ENCODE assay signal across 7 mouse cellular contexts in genomic region chr1:36547981-36548598, GRCm38 (mm10). TPM values are rescaled to one million over a fixed set of nuclear protein-coding genes. Genes with fewer than 3 reads are reported as not detected.
DNase-seq lines count a peak whose midpoint lies in the region; ATAC-seq and TF ChIP-seq lines count a peak whose summit lies in the region.

No protein-coding gene starts in this region.

- no peaks in the 10 kb centered on the region for H3K27me3 ChIP-seq in lung, embryonic 15.5 days
- H3K27me3 ChIP-seq in stomach, embryonic 16.5 days (ENCODE audit: control insufficient read depth, insufficient read depth, low read length) = no peaks in the 10 kb centered on the region

- no peaks in the 10 kb centered on the region for H3K9me3 ChIP-seq in lung, embryonic 15.5 days
- H3K9me3 ChIP-seq in stomach, embryonic 16.5 days (replicated peaks; ENCODE audit: control insufficient read depth, low read length) = no peaks in the 10 kb centered on the region

- 35% methylated on average over 9 of the region's 9 CpGs for WGBS in lung, adult 2 months
- 24% methylated on average over 9 of the region's 9 CpGs for WGBS in lung, embryonic 15.5 days
- WGBS in stomach, embryonic 16.5 days = 36% methylated on average over 9 of the region's 9 CpGs

- peak overlapping the region; percentile 36; the same call in 1 of the 2 replicates for H3K27ac ChIP-seq in embryonic fibroblast, embryonic 13.5 days (ENCODE audit: insufficient read depth, low read length)
- H3K27ac ChIP-seq in lung, embryonic 15.5 days = peak overlapping the region; percentile 78
- peak overlapping the region; percentile 74; the same call in 1 of the 2 replicates for H3K27ac ChIP-seq in stomach, embryonic 16.5 days (ENCODE audit: low read length)

- no peak for TF ChIP-seq POLR2A in lung, adult 2 months (IDR thresholded peaks at IDR 0.05; ENCODE audit: borderline replicate concordance, extremely low read depth, low read depth, low read length)
- no peak for TF ChIP-seq POLR2A in embryonic fibroblast, embryonic 13.5 days (IDR thresholded peaks at IDR 0.05; ENCODE audit: low read depth, low read length)

- no peak for TF ChIP-seq CTCF in lung, adult 2 months (IDR thresholded peaks at IDR 0.05; ENCODE audit: insufficient read depth, low read length)
- TF ChIP-seq CTCF in embryonic fibroblast, embryonic 13.5 days (IDR thresholded peaks at IDR 0.05; ENCODE audit: borderline replicate concordance, insufficient read depth, low read length) = no peak

- H3K36me3 ChIP-seq in lung, embryonic 15.5 days = peaks cover 43% of the 10 kb centered on the region
- H3K36me3 ChIP-seq in stomach, embryonic 16.5 days (ENCODE audit: control insufficient read depth, insufficient read depth, low read length) = peaks cover 25% of the 10 kb centered on the region

- no peak overlapping the region for H3K4me3 ChIP-seq in lung, adult 2 months (replicated peaks; ENCODE audit: extremely low read depth, low read depth, low read length)
- H3K4me3 ChIP-seq in embryonic fibroblast, embryonic 13.5 days (ENCODE audit: insufficient read depth, low read length) = no peak overlapping the region
- H3K4me3 ChIP-seq in lung, embryonic 15.5 days = no peak overlapping the region
- H3K4me3 ChIP-seq in stomach, embryonic 16.5 days (replicated peaks; ENCODE audit: low read length) = no peak overlapping the region

- DNase-seq in lung, adult 18-20 months = peak; percentile 53 to 55
- DNase-seq in lung, adult 2 months = no peak
- DNase-seq in heart, postnatal 14 days = peak; percentile 72 to 73

- 0 out of 2 replicates have a peak, but pooled peaks cover 6% of the 10 kb centered on the region for H3K4me1 ChIP-seq in lung, adult 2 months (ENCODE audit: control insufficient read depth, insufficient read depth, low read length)
- peaks cover 9% of the 10 kb centered on the region; the same call in 1 of the 2 replicates for H3K4me1 ChIP-seq in embryonic fibroblast, embryonic 13.5 days (ENCODE audit: control insufficient read depth, insufficient read depth, low read length)
- peaks cover 47% of the 10 kb centered on the region for H3K4me1 ChIP-seq in lung, embryonic 15.5 days
- H3K4me1 ChIP-seq in stomach, embryonic 16.5 days (ENCODE audit: control insufficient read depth, insufficient read depth, low read length) = peaks cover 36% of the 10 kb centered on the region

- H3K9ac ChIP-seq in lung, embryonic 15.5 days = no peak overlapping the region
- H3K9ac ChIP-seq in stomach, embryonic 16.5 days (ENCODE audit: low read length) = no peak overlapping the region; the same call in 1 of the 2 replicates

- intact Hi-C loops in heart, postnatal 14 days (cut with DNase I) = loop anchor here (1.0 to 2.0 kb wide), 3 partner anchors 87 to 137 kb away; no protein-coding TSS in a partner anchor

- ATAC-seq in lung, embryonic 15.5 days (ENCODE audit: borderline replicate concordance, extremely low read depth, low FRiP score, low TSS enrichment) = no peak
- ATAC-seq in stomach, embryonic 16.5 days (ENCODE audit: insufficient read depth, low FRiP score) = no peak
- no peak for ATAC-seq in activated CD4-positive, CD25-positive, alpha-beta regulatory T cell, adult 4 months

- H3K4me2 ChIP-seq in lung, embryonic 15.5 days = no peak overlapping the region
- H3K4me2 ChIP-seq in stomach, embryonic 16.5 days (ENCODE audit: low read depth, low read length) = no peak overlapping the region

RNA-seq across cellular contexts. Expression of gene Ankrd39, which starts 0.8 kb away (rescaled TPM):
- polyA plus RNA-seq in lung, adult 2 months (2012; rRNA removed) = 22.1 and 22.8 TPM in 2 replicates
- polyA plus RNA-seq in embryonic fibroblast, embryonic 13.5 days (2011; ENCODE audit: insufficient read length, low read depth, missing spikeins) = 7.7 and 8.0 TPM in 2 replicates
- 10 to 100 TPM; 10.4 to 11.9 TPM for total RNA-seq in heart, postnatal 14 days (2021)
- 20.3 and 26.0 TPM in 2 replicates for polyA plus RNA-seq in lung, embryonic 15.5 days (2015; fragmentation: Nextera tagmentation; extraction: Ambion mirVana)
- polyA plus RNA-seq in stomach, embryonic 16.5 days (2015; fragmentation: Nextera tagmentation; extraction: Ambion mirVana) = 26.7 and 30.5 TPM in 2 replicates
- 10 to 100 TPM; 21.5 to 21.6 TPM for polyA plus RNA-seq in activated CD4-positive, CD25-positive, alpha-beta regulatory T cell, adult 4 months (2017; shearing (Covaris generic))

RNA-seq across cellular contexts. Expression of gene Gm42417, which starts 8.9 kb away (rescaled TPM):
- not detected in 2 replicates for polyA plus RNA-seq in lung, adult 2 months (2012; rRNA removed)
- 1.6 TPM in 1 of 2 replicates, not detected in the other for polyA plus RNA-seq in embryonic fibroblast, embryonic 13.5 days (2011; ENCODE audit: insufficient read length, low read depth, missing spikeins)
- total RNA-seq in heart, postnatal 14 days (2021) = 10 to 100 TPM; 52.6 to 94.6 TPM
- polyA plus RNA-seq in lung, embryonic 15.5 days (2015; fragmentation: Nextera tagmentation; extraction: Ambion mirVana) = 0.25 TPM in 1 of 2 replicates, not detected in the other
- polyA plus RNA-seq in stomach, embryonic 16.5 days (2015; fragmentation: Nextera tagmentation; extraction: Ambion mirVana) = 1.9 TPM in 1 of 2 replicates, not detected in the other
- under 1 TPM in 1 of 2 experiments, not detected in 1; 0.73 TPM for polyA plus RNA-seq in activated CD4-positive, CD25-positive, alpha-beta regulatory T cell, adult 4 months (2017; shearing (Covaris generic))

RNA-seq across cellular contexts. Expression of gene Sema4c, which starts 10.1 kb away (rescaled TPM):
- polyA plus RNA-seq in lung, adult 2 months (2012; rRNA removed) = 23.0 and 23.7 TPM in 2 replicates
- polyA plus RNA-seq in embryonic fibroblast, embryonic 13.5 days (2011; ENCODE audit: insufficient read length, low read depth, missing spikeins) = 11.8 and 20.5 TPM in 2 replicates
- 10 to 100 TPM; 19.4 to 20.0 TPM for total RNA-seq in heart, postnatal 14 days (2021)
- polyA plus RNA-seq in lung, embryonic 15.5 days (2015; fragmentation: Nextera tagmentation; extraction: Ambion mirVana) = 19.3 and 19.9 TPM in 2 replicates
- 10.0 and 10.6 TPM in 2 replicates for polyA plus RNA-seq in stomach, embryonic 16.5 days (2015; fragmentation: Nextera tagmentation; extraction: Ambion mirVana)
- polyA plus RNA-seq in activated CD4-positive, CD25-positive, alpha-beta regulatory T cell, adult 4 months (2017; shearing (Covaris generic)) = under 1 TPM in 1 of 2 experiments, not detected in 1; 0.13 TPM

RNA-seq across cellular contexts. Expression of gene Ankrd23, which starts 11.4 kb away (rescaled TPM):
- 13.7 and 36.2 TPM in 2 replicates for polyA plus RNA-seq in lung, adult 2 months (2012; rRNA removed)
- polyA plus RNA-seq in embryonic fibroblast, embryonic 13.5 days (2011; ENCODE audit: insufficient read length, low read depth, missing spikeins) = 2.9 and 6.7 TPM in 2 replicates
- total RNA-seq in heart, postnatal 14 days (2021) = 100 to 1,000 TPM; 101 to 170 TPM
- polyA plus RNA-seq in lung, embryonic 15.5 days (2015; fragmentation: Nextera tagmentation; extraction: Ambion mirVana) = 12.4 and 15.9 TPM in 2 replicates
- polyA plus RNA-seq in stomach, embryonic 16.5 days (2015; fragmentation: Nextera tagmentation; extraction: Ambion mirVana) = 18.0 and 21.7 TPM in 2 replicates
- 10 to 100 TPM; 28.7 to 52.4 TPM for polyA plus RNA-seq in activated CD4-positive, CD25-positive, alpha-beta regulatory T cell, adult 4 months (2017; shearing (Covaris generic))

RNA-seq across cellular contexts. Expression of gene Cnnm3, which starts 36.4 kb away (rescaled TPM):
- 36.6 and 37.0 TPM in 2 replicates for polyA plus RNA-seq in lung, adult 2 months (2012; rRNA removed)
- polyA plus RNA-seq in embryonic fibroblast, embryonic 13.5 days (2011; ENCODE audit: insufficient read length, low read depth, missing spikeins) = 4.0 and 6.2 TPM in 2 replicates
- 10 to 100 TPM; 12.9 to 15.6 TPM for total RNA-seq in heart, postnatal 14 days (2021)
- polyA plus RNA-seq in lung, embryonic 15.5 days (2015; fragmentation: Nextera tagmentation; extraction: Ambion mirVana) = 3.2 TPM in 2 replicates
- polyA plus RNA-seq in stomach, embryonic 16.5 days (2015; fragmentation: Nextera tagmentation; extraction: Ambion mirVana) = 2.5 and 3.0 TPM in 2 replicates
- polyA plus RNA-seq in activated CD4-positive, CD25-positive, alpha-beta regulatory T cell, adult 4 months (2017; shearing (Covaris generic)) = 1 to 10 TPM; 4.0 to 5.5 TPM
